Mouse (Mus musculus) Patski (cell line): ENCODE measurements around the gene Gale. TPM values are rescaled to one million over a fixed set of nuclear protein-coding genes. Genes with fewer than 3 reads are reported as not detected.

Experiments
- ATAC-seq: fragments of 100-300 bp; one replicate; pipeline ENCODE4 v1.8.0; 2021
- CTCF ChIA-PET: fragments of 350-600 bp; sonication (Branson Sonifier 250); formaldehyde crosslinking; loops from one replicate; lab custom pipeline; 2022; ENCODE audit warnings: inconsistent platforms; lab: Charles Lee
- POLR2A ChIA-PET: fragments of 350-600 bp; sonication (Branson Sonifier 250); formaldehyde crosslinking; loops from one replicate; lab custom pipeline; 2022; ENCODE audit warnings: antibody characterized with exemption, inconsistent platforms; lab: Charles Lee
- DNase-seq: peaks from one replicate; pipeline ENCODE4 v3.0.0-alpha.2; 2011; ENCODE audit warnings: low read depth, low spot score
- H3K27me3 ChIP-seq: fragments of 371-371 bp; one replicate; pipeline ENCODE4 v1.5.1; 2021
- CTCF ChIP-seq: fragments of 100-300 bp; IDR thresholded peaks from one replicate; pipeline ENCODE4 v1.5.1; 2021
- in situ Hi-C: fragments of 300-500 bp; cut with MboI; formaldehyde crosslinking; loops from 3 replicates; pipeline ENCODE4 v1.11.1; 2018; ENCODE audit warnings: low pct_unique_long_range_greater_than_20kb, mixed read lengths
- polyA plus RNA-seq: library from polyadenylated mRNA; unstranded; gene quantifications from one replicate; pipeline ENCODE4 v1.2.3, GENCODE M21; 2021

Gale gene
- polyA plus RNA-seq, 1 experiment from 2014 or later: 12.4 TPM

GRCm38 (mm10) chr4:135985193-135985592 lies 21.7 kb downstream of the Gale start:
- ATAC-seq (no peak), DNase-seq (no peak)
- in situ Hi-C loops: no loop called here
- TF ChIP-seq CTCF: no peak
- CTCF ChIA-PET: interaction anchor here (1.4 to 1.6 kb wide), 2 partner anchors 17 to 22 kb away, joined by 3 read pairs; no protein-coding TSS in a partner anchor
- no peaks in the 10 kb centered on the region for H3K27me3 ChIP-seq
- POLR2A ChIA-PET: interaction anchor here (1.3 kb wide), 1 partner anchor 12 kb away, joined by 4 read pairs; no protein-coding TSS in a partner anchor

GRCm38 (mm10) chr4:135985769-135986168 lies 22.2 kb downstream of the Gale start:
- in situ Hi-C loops: no loop called here
- no peaks in the 10 kb centered on the region for H3K27me3 ChIP-seq
- no peak for DNase-seq
- no peak for ATAC-seq
- ChIA-PET CTCF (interaction anchor here (1.4 kb wide), 1 partner anchor 16 kb away, joined by 3 read pairs; no protein-coding TSS in a partner anchor), POLR2A (interaction anchor here (1.5 kb wide), 1 partner anchor 23 kb away, joined by 5 read pairs; the partner anchor contains the start of gene Gale)
- no peak for TF ChIP-seq CTCF

- no peak for TF ChIP-seq CTCF
- DNase-seq: no peak
- no peak for ATAC-seq
- in situ Hi-C loops: no loop called here
- ChIA-PET POLR2A (interaction anchor here (1.5 kb wide), 1 partner anchor 23 kb away, joined by 5 read pairs; the partner anchor contains the start of gene Gale), CTCF (interaction anchor here (1.4 kb wide), 1 partner anchor 16 kb away, joined by 3 read pairs; no protein-coding TSS in a partner anchor)
- H3K27me3 ChIP-seq: no peaks in the 10 kb centered on the region
These were observed 22.9 kb downstream of the Gale start for GRCm38 (mm10) chr4:135986301-135986942.

DNA sequence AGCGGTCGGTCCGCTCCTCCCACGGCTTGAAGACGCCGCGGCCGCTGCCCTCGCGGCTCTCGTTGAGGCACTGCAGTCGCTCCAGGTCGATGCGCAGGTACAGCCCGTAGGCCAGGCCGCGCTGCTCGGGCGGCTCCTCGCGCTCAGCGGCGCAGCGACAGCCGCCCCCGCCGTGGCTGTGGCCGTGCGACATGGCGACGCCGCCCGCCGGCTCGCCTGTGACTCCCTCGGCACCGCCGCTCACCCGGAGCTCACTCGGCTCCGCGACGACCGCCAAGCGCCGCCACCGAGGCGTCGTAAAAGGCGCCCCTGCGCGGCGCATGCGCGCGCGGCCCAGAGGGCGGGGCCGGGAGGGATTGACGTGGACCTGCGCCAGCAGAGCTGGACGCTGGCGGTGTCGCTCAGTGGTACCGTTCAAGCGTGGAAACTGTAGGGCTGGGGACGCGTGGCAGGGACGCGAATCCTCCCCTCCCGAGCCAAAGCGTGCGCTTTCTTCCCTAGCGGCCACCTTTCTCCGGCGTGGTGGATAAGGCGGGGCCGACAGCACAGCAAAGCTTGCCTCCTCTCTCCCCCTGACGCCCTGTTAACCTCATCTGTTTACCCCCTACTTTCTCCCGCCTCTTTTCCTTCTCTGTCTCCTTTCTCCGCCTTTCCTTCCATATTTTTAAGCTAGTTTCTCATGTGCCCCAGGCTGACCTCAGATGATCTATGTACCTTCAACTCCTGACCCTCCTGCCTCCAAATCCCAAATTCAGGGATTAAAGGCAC lies 23.6 kb downstream of the Gale start, which contains the start of gene Pithd1:
Gene Pithd1 (minus strand): TSS at position 322 of the 768 bp plus-strand sequence.
- in situ Hi-C loops: no loop called here
- POLR2A ChIA-PET: interaction anchor here (0.6 to 1.5 kb wide), 3 partner anchors 24 to 92 kb away, joined by 3 to 5 read pairs (median 3); partner anchors contain the start of gene Gale
- DNase-seq: no peak
- no peak for TF ChIP-seq CTCF
- H3K27me3 ChIP-seq: no peaks in the 10 kb centered on the region
- peak; percentile 64 for ATAC-seq
- CTCF ChIA-PET: no interaction called here

DNA sequence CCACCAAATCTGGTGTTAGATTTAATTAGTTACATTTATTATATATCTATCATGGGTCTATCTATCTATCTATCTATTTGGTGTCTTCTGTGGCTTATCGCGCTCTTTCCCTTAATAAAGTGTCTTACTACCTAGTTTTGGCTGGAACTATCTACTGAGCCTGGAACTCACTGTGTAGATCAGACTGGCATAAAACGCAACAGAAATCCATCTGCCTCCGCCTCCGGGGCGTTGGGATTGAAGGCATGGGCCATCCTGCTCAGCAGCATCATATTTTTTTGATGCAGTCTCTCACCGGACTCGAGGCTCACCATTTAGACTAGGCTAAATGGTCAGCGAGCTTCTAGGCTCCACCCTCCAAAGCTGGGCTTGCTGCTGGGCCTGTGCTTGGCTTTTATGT lies 24.2 kb downstream of the Gale start:
- in situ Hi-C loops: no loop called here
- no peak for DNase-seq
- CTCF ChIA-PET: no interaction called here
- TF ChIP-seq CTCF: no peak
- POLR2A ChIA-PET: interaction anchor here (0.6 to 1.2 kb wide), 2 partner anchors 61 to 91 kb away, joined by 3 read pairs; no protein-coding TSS in a partner anchor
- no peak for ATAC-seq
- H3K27me3 ChIP-seq: no peaks in the 10 kb centered on the region

DNA sequence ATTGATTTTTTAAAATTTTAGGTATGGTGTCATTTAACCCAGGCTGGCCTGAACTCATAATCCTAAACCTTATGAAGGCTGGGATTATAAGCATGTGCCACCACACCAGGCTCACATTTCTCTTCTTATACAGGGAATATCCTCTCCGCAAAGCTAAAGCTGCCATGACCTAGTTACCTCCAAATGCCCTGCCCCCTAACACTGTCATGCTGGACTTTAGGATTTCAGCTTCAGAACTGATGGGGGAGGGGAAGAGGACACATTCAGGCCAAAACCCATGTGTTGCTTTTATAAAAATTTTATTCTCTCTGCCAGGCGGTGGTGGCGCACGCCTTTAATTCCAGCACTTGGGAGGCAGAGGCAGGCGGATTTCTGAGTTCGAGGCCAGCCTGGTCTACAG lies 30.4 kb downstream of the Gale start:
- ATAC-seq: no peak
- in situ Hi-C loops: no loop called here

DNA sequence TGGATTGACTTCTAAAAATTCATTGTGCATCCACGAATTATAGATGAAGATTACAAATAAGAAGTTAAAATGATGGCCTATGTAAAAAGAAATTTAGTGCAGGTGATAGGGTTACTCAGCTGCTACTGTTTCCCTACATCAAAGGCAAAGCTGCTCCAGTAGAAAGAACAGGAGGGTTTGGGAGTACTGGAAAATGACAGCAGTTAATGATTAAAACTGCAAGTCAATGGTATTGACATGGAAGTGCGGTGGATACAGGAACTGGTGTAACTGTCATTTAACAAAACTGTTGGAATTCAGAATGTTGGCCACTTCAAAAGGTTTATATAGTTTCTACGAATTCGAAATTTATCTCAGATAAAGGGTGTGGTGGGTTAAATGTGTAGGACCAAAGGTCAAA lies 31.6 kb downstream of the Gale start:
- TF ChIP-seq CTCF: no peak
- ATAC-seq: no peak
- CTCF ChIA-PET: no interaction called here
- in situ Hi-C loops: no loop called here
- no peak for DNase-seq
- no peaks in the 10 kb centered on the region for H3K27me3 ChIP-seq
- POLR2A ChIA-PET: no interaction called here

More for the DNA sequence above, 30.4 kb downstream of the Gale start:
- no peaks in the 10 kb centered on the region for H3K27me3 ChIP-seq
- DNase-seq: no peak
- POLR2A ChIA-PET: no interaction called here
- no peak for TF ChIP-seq CTCF
- CTCF ChIA-PET: no interaction called here

DNA sequence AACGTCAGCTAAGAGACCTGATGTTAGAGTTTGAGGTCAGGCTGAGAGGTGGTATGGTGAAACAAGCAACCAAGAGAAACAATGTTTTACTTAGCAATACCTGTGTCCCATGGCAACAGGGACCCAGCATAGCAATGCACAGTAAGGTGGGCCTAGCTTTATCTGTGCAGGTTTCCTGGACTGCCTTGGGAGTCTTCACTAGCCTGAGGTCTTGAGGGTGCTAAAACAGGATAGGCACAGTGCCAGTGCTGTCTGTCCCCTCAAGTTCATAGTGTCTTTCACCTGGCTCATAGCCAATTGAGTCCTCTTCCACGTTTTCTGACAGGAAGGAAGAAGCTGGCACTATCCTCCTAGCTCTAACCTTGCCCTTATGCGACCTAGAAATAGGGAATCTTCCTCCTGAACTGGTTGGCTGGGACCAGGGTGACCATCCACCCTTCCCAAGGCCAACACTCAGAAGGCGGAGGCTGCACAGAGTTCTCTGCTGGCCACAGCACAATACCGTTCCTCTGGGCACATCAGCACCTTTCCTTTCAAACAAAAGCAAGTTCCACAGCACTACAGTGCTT lies 40.7 kb downstream of the Gale start:
- TF ChIP-seq CTCF: no peak
- POLR2A ChIA-PET: interaction anchor here (0.7 to 1.2 kb wide), 2 partner anchors 13 to 16 kb away, joined by 3 read pairs; no protein-coding TSS in a partner anchor

GRCm38 (mm10) chr4:136004921-136005320 lies 41.4 kb downstream of the Gale start:
- DNase-seq (no peak), ATAC-seq (no peak)
- ChIA-PET CTCF (no interaction called here), POLR2A (interaction anchor here (0.7 kb wide), 1 partner anchor 14 kb away, joined by 3 read pairs; no protein-coding TSS in a partner anchor)
- in situ Hi-C loops: no loop called here
- H3K27me3 ChIP-seq: no peaks in the 10 kb centered on the region
- no peak for TF ChIP-seq CTCF

More for the DNA sequence above, 40.7 kb downstream of the Gale start:
- CTCF ChIA-PET: no interaction called here
- H3K27me3 ChIP-seq: no peaks in the 10 kb centered on the region
- no peak for ATAC-seq
- in situ Hi-C loops: no loop called here
- DNase-seq: no peak

- ChIA-PET CTCF (interaction anchor here (1.2 kb wide), 1 partner anchor 9 kb away, joined by 3 read pairs; no protein-coding TSS in a partner anchor), POLR2A (interaction anchor here (1.2 kb wide), 1 partner anchor 16 kb away, joined by 3 read pairs; no protein-coding TSS in a partner anchor)
- H3K27me3 ChIP-seq: no peaks in the 10 kb centered on the region
- in situ Hi-C loops: no loop called here
- ATAC-seq (no peak), DNase-seq (no peak)
- no peak for TF ChIP-seq CTCF
These were observed 43.3 kb downstream of the Gale start for GRCm38 (mm10) chr4:136006821-136007220.
